Comparison of ENCODE assay signal across 21 mouse cellular contexts in the genomic region with DNA sequence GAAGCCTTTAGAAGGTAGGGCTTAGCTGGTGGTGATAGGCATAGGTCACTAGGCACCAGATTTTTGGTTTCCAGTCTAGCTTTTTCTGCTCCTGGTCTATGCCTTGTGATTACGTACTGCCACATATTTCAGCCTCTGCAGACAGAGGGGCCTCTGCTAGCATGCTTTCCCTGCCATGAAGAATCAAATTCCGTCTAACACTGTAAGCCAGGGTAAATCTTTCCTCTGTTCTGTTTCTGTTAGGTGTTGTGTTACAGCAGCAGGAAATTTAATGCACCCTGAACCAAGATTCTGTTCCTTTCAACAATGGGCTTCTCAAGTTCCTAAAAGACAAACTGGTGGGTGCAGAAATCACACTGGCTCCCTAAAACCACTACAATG.
DNase-seq lines count a peak whose midpoint lies in the region; ATAC-seq and TF ChIP-seq lines count a peak whose summit lies in the region.
"Had no signal": no experiment of that assay in that cellular context is flagged by ENCODE, and none has a peak within 500 bp of the region (broad histone marks: within the 10 kb centered on the region; RNA-seq: fewer than 3 reads in every experiment).

No protein-coding gene starts in this region.

- no peak overlapping the region for H3K9ac ChIP-seq in kidney, embryonic 16.5 days (replicated peaks; ENCODE audit: low read length)
- no peak overlapping the region for H3K9ac ChIP-seq in embryonic facial prominence, embryonic 14.5 days (ENCODE audit: low read depth, low read length)
- no peak overlapping the region for H3K9ac ChIP-seq in limb, embryonic 14.5 days (ENCODE audit: low read depth, low read length, severe bottlenecking)
- H3K9ac ChIP-seq: embryonic facial prominence, embryonic 13.5 days; forebrain, embryonic 13.5 days; forebrain, postnatal 0 days; hindbrain, embryonic 12.5 days had no signal

- DNase-seq in kidney, adult 8-10 months = no peak
- peak; percentile 50 for DNase-seq in embryonic facial prominence, embryonic 14.5 days (ENCODE audit: low spot score)
- DNase-seq in limb, embryonic 10.5 days (ENCODE audit: low spot score) = no peak
- DNase-seq in limb, embryonic 14.5 days (ENCODE audit: low spot score) = peak; percentile 7
- DNase-seq in heart, adult 18-20 months = no peak
- no peak for DNase-seq in heart, adult 8-10 months (ENCODE audit: low spot score)
- DNase-seq: adrenal gland, adult 2 months; adrenal gland, postnatal 25 days; cerebellum, adult 2 months; cerebellum, postnatal 10 days; forebrain, postnatal 0 days; gastrocnemius, adult 2 months; gastrocnemius, postnatal 25 days; heart, postnatal 10 days; heart, postnatal 4 days had no signal

- H3K27me3 ChIP-seq in kidney, embryonic 16.5 days (ENCODE audit: insufficient read depth, low read length) = no peaks in the 10 kb centered on the region
- H3K27me3 ChIP-seq in embryonic facial prominence, embryonic 14.5 days (replicated peaks; ENCODE audit: control insufficient read depth, insufficient read depth, low read length) = no peaks in the 10 kb centered on the region; the same call in 1 of the 2 replicates
- H3K27me3 ChIP-seq in limb, embryonic 10.5 days (ENCODE audit: low read depth, poor library complexity, severe bottlenecking) = no peaks in the 10 kb centered on the region
- no peaks in the 10 kb centered on the region for H3K27me3 ChIP-seq in limb, embryonic 14.5 days (ENCODE audit: control insufficient read depth, insufficient read depth, low read length)
- H3K27me3 ChIP-seq: embryonic facial prominence, embryonic 13.5 days; hindbrain, embryonic 12.5 days had no signal

- WGBS in kidney, embryonic 16.5 days = 19% methylated on average over 2 of the region's 2 CpGs
- 16% methylated on average over 2 of the region's 2 CpGs for WGBS in embryonic facial prominence, embryonic 14.5 days
- 54% methylated on average over 2 of the region's 2 CpGs for WGBS in limb, embryonic 10.5 days
- WGBS in limb, embryonic 14.5 days = 32% methylated on average over 2 of the region's 2 CpGs

- H3K4me3 ChIP-seq in kidney, embryonic 16.5 days (ENCODE audit: low read length) = no peak overlapping the region
- H3K4me3 ChIP-seq in embryonic facial prominence, embryonic 14.5 days (ENCODE audit: low read depth, low read length) = no peak overlapping the region
- H3K4me3 ChIP-seq in limb, embryonic 10.5 days = no peak overlapping the region
- no peak overlapping the region for H3K4me3 ChIP-seq in limb, embryonic 14.5 days (replicated peaks; ENCODE audit: low read length)
- H3K4me3 ChIP-seq: embryonic facial prominence, embryonic 13.5 days; forebrain, embryonic 13.5 days; gastrocnemius, adult 2 months; heart, embryonic 10.5 days; hindbrain, embryonic 12.5 days had no signal

- H3K36me3 ChIP-seq in kidney, embryonic 16.5 days (ENCODE audit: insufficient read depth, low read length) = no peaks in the 10 kb centered on the region
- H3K36me3 ChIP-seq in embryonic facial prominence, embryonic 14.5 days (ENCODE audit: control insufficient read depth, insufficient read depth, low read length) = no peaks in the 10 kb centered on the region
- H3K36me3 ChIP-seq in limb, embryonic 10.5 days = no peaks in the 10 kb centered on the region
- H3K36me3 ChIP-seq in limb, embryonic 14.5 days (ENCODE audit: control insufficient read depth, insufficient read depth, low read length) = no peaks in the 10 kb centered on the region
- H3K36me3 ChIP-seq: embryonic facial prominence, embryonic 13.5 days; heart, embryonic 10.5 days; hindbrain, embryonic 12.5 days had no signal

- peak overlapping the region; percentile 9; the same call in 1 of the 2 replicates for H3K27ac ChIP-seq in kidney, embryonic 16.5 days (ENCODE audit: low read length)
- H3K27ac ChIP-seq in embryonic facial prominence, embryonic 14.5 days (replicated peaks; ENCODE audit: low read depth, low read length) = no peak overlapping the region
- H3K27ac ChIP-seq in limb, embryonic 10.5 days = peak overlapping the region; percentile 50; the same call in 1 of the 2 replicates
- H3K27ac ChIP-seq in limb, embryonic 14.5 days (replicated peaks; ENCODE audit: low read depth, low read length) = no peak overlapping the region
- H3K27ac ChIP-seq: embryonic facial prominence, embryonic 13.5 days; forebrain, embryonic 13.5 days; gastrocnemius, adult 2 months; heart, embryonic 10.5 days; hindbrain, embryonic 12.5 days had no signal

- TF ChIP-seq POLR2A in limb, embryonic 14.5 days (IDR thresholded peaks at IDR 0.05; ENCODE audit: borderline replicate concordance, extremely low read depth, insufficient read depth, insufficient read length) = no peak

- H3K4me2 ChIP-seq in kidney, embryonic 16.5 days (replicated peaks; ENCODE audit: low read depth, low read length) = no peak overlapping the region
- no peak overlapping the region for H3K4me2 ChIP-seq in embryonic facial prominence, embryonic 14.5 days (ENCODE audit: low read depth, low read length)
- no peak overlapping the region for H3K4me2 ChIP-seq in limb, embryonic 14.5 days (replicated peaks; ENCODE audit: low read depth, low read length, severe bottlenecking)
- H3K4me2 ChIP-seq: embryonic facial prominence, embryonic 13.5 days; forebrain, embryonic 13.5 days; hindbrain, embryonic 12.5 days had no signal

- no peaks in the 10 kb centered on the region for H3K9me3 ChIP-seq in kidney, embryonic 16.5 days (ENCODE audit: low read length)
- H3K9me3 ChIP-seq in embryonic facial prominence, embryonic 14.5 days (ENCODE audit: control insufficient read depth, low read length) = no peaks in the 10 kb centered on the region
- no peaks in the 10 kb centered on the region for H3K9me3 ChIP-seq in limb, embryonic 10.5 days (replicated peaks)
- H3K9me3 ChIP-seq in limb, embryonic 14.5 days (ENCODE audit: control insufficient read depth, low read length) = no peaks in the 10 kb centered on the region
- H3K9me3 ChIP-seq: embryonic facial prominence, embryonic 13.5 days; forebrain, embryonic 13.5 days; heart, embryonic 10.5 days; hindbrain, embryonic 12.5 days had no signal

- no peaks in the 10 kb centered on the region for H3K4me1 ChIP-seq in kidney, embryonic 16.5 days (ENCODE audit: insufficient read depth, low read length)
- no peaks in the 10 kb centered on the region for H3K4me1 ChIP-seq in embryonic facial prominence, embryonic 14.5 days (ENCODE audit: control insufficient read depth, insufficient read depth, low read length)
- peaks cover 27% of the 10 kb centered on the region for H3K4me1 ChIP-seq in limb, embryonic 10.5 days
- H3K4me1 ChIP-seq in limb, embryonic 14.5 days (ENCODE audit: control insufficient read depth, insufficient read depth, low read length) = peaks cover 18% of the 10 kb centered on the region
- H3K4me1 ChIP-seq: forebrain, embryonic 13.5 days; hindbrain, embryonic 12.5 days had no signal

- 0 out of 2 replicates have a peak, but pooled peaks have one; percentile 49 for ATAC-seq in kidney, embryonic 16.5 days (ENCODE audit: low FRiP score, low TSS enrichment)
- peak; percentile 84 for ATAC-seq in embryonic facial prominence, embryonic 14.5 days (ENCODE audit: low read depth)
- peak; percentile 60 for ATAC-seq in limb, embryonic 14.5 days (ENCODE audit: low FRiP score, low read depth)
- ATAC-seq: forebrain, embryonic 13.5 days; forebrain, postnatal 0 days; hindbrain, embryonic 16.5 days had no signal

Comparison
In these comparisons a context has a peak if more than half of its experiments do, and no peak if none do; other contexts are left out.
1. H3K27ac ChIP-seq: peak in kidney, embryonic 16.5 days (single experiment) and limb, embryonic 10.5 days (single experiment); none in embryonic facial prominence, embryonic 14.5 days (single experiment) and limb, embryonic 14.5 days (single experiment).
2. DNase-seq: peak in embryonic facial prominence, embryonic 14.5 days (single experiment) and limb, embryonic 14.5 days (single experiment); none in kidney, adult 8-10 months (0 of 2), limb, embryonic 10.5 days (single experiment), heart, adult 18-20 months (0 of 2) and heart, adult 8-10 months (single experiment).
3. Peak in every context shown above with its lines, with median percentiles within 50 percentile points of each other: ATAC-seq.